ENCODE assay signal across 8 mouse cellular contexts in the genomic region with DNA sequence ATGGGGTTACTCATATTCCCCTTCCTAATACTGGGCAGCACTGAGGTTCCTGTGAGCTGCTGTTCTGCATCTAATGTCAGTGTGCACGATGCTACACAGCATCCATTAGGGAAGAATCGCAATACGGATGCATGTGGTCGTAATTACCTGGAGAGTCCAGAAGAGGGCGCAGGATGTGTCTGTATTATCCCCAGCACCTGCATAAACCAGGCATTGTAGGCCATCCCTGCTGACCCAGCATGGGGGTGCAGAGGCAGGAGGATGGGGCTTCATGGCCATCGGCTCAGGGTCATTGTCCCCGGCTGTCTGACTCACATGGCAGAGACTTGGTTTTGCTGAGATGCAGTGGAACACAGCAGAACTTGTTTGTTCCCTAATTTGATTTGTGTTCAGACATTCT. TPM values are rescaled to one million over a fixed set of nuclear protein-coding genes. Genes with fewer than 3 reads are reported as not detected.
DNase-seq lines count a peak whose midpoint lies in the region; ATAC-seq and TF ChIP-seq lines count a peak whose summit lies in the region.

No protein-coding gene starts in this region.

- H3K4me3 ChIP-seq in layer of hippocampus, adult 2 months = no peak overlapping the region

- peak; percentile 78 for DNase-seq in CD4-positive helper T cell, adult 2 months (ENCODE audit: low read depth, low spot score)
- DNase-seq in R1 (ENCODE audit: low read depth, low spot score) = peak; percentile 87
- DNase-seq in heart, adult 8-10 months (ENCODE audit: low spot score) = peak; percentile 72
- DNase-seq in layer of hippocampus, adult 2 months (ENCODE audit: low spot score in 2 of 2) = peak; percentile 80 to 83
- DNase-seq in lung, postnatal 14 days = peak; percentile 83
- peak; percentile 90 for DNase-seq in retina, postnatal 1 day
- peak; percentile 42 for DNase-seq in yolk sac, embryonic 10.5 days (ENCODE audit: low spot score)

- H3K27ac ChIP-seq in layer of hippocampus, adult 2 months = peak overlapping the region; percentile 40; the same call in 1 of the 2 replicates

- TF ChIP-seq CTCF in layer of hippocampus, adult 2 months (conservative IDR thresholded peaks at IDR 0.05) = peak; percentile 96

- peak; percentile 46 for ATAC-seq in common myeloid progenitor, adult 5-6 weeks (replicated peaks; ENCODE audit: low read depth, poor library complexity, severe bottlenecking)

RNA-seq across cellular contexts. Expression of a gene that starts 3.6 kb away (rescaled TPM):
- total RNA-seq in common myeloid progenitor, adult 5-6 weeks (2017) = 115 and 121 TPM in 2 replicates
- total RNA-seq in heart, adult 8-10 months (2022) = 1,000 to 10,000 TPM; 1,293 to 1,379 (median 1,312) TPM
- 100 to 1,000 TPM; 170 to 183 TPM for total RNA-seq in layer of hippocampus, adult 2 months (2021)

RNA-seq across cellular contexts. Expression of a gene that starts 22.1 kb away (rescaled TPM):
- 33.6 and 63.3 TPM in 2 replicates for total RNA-seq in common myeloid progenitor, adult 5-6 weeks (2017)
- total RNA-seq in heart, adult 8-10 months (2022) = 10 to 100 TPM; 12.3 to 17.2 (median 15.6) TPM
- total RNA-seq in layer of hippocampus, adult 2 months (2021) = 100 to 1,000 TPM; 155 to 162 TPM

RNA-seq across cellular contexts. Expression of a gene that starts 45.6 kb away (rescaled TPM):
- not detected in 2 replicates for total RNA-seq in common myeloid progenitor, adult 5-6 weeks (2017)
- 1 to 10 TPM; 1.7 to 2.8 (median 2.2) TPM for total RNA-seq in heart, adult 8-10 months (2022)
- total RNA-seq in layer of hippocampus, adult 2 months (2021) = 1 to 10 TPM; 4.5 to 6.9 TPM

RNA-seq across cellular contexts. Expression of a gene that starts 58.5 kb away (rescaled TPM):
- total RNA-seq in common myeloid progenitor, adult 5-6 weeks (2017) = 14.5 and 17.0 TPM in 2 replicates
- total RNA-seq in heart, adult 8-10 months (2022) = 1 to 10 TPM in 3 of 4 experiments, under 1 TPM in 1; 0.72 to 1.3 (median 1.2) TPM
- total RNA-seq in layer of hippocampus, adult 2 months (2021) = 10 to 100 TPM; 20.2 to 26.5 TPM

Comparison
In these comparisons a context has a peak if more than half of its experiments do, and no peak if none do; other contexts are left out.
1. RNA of a gene that starts 3.6 kb away (total RNA-seq): 1,293 to 1,379 TPM in heart, adult 8-10 months; 170 to 183 TPM in layer of hippocampus, adult 2 months and 115 to 121 TPM in common myeloid progenitor, adult 5-6 weeks; every median in the first group is over 4 times any median in the second.
2. Peak in every context shown above with its lines, with median percentiles within 50 percentile points of each other: DNase-seq.